Mouse (Mus musculus): Measurements from ENCODE around the gene Pcdh15. TPM values are rescaled to one million over a fixed set of nuclear protein-coding genes. Genes with fewer than 3 reads are reported as not detected.

Pcdh15 gene
- polyA plus RNA-seq, 1 experiment, result not detected

DNA sequence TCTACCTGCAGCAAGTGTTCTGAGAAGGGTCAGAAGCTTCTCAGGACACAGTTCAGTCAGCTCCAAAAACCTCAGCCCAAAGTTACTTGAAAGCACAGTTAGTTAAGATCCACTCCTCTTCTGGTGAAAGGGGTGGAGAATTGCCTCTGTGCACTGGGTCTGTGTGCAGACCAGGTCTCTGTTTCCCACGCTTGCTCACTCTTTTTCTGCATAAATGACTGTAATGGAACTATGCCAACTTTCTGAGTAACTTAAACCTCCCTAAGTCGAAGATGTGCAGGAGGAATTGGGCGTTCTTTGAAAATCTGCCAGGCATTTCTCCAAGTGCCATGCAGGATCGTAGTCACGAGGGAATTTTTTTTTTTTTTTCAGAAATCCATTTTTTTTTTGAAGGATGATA, 830.6 kb downstream of the Pcdh15 start:
- no peak overlapping the region for H3K4me3 ChIP-seq (ENCODE audit: insufficient read depth, low read depth, low read length)
- no peaks in the 10 kb centered on the region for H3K4me1 ChIP-seq (ENCODE audit: control insufficient read depth, insufficient read depth, insufficient read length, low read length)
- no peak overlapping the region for H3K27ac ChIP-seq (replicated peaks; ENCODE audit: low read depth, low read length)

GRCm38 (mm10) chr10:73931185-73931584, 832.0 kb downstream of the Pcdh15 start:
- no peaks in the 10 kb centered on the region for H3K4me1 ChIP-seq (ENCODE audit: control insufficient read depth, insufficient read depth, insufficient read length, low read length)
- no peak overlapping the region for H3K4me3 ChIP-seq (ENCODE audit: insufficient read depth, low read depth, low read length)
- H3K27ac ChIP-seq (replicated peaks; ENCODE audit: low read depth, low read length), result no peak overlapping the region

DNA sequence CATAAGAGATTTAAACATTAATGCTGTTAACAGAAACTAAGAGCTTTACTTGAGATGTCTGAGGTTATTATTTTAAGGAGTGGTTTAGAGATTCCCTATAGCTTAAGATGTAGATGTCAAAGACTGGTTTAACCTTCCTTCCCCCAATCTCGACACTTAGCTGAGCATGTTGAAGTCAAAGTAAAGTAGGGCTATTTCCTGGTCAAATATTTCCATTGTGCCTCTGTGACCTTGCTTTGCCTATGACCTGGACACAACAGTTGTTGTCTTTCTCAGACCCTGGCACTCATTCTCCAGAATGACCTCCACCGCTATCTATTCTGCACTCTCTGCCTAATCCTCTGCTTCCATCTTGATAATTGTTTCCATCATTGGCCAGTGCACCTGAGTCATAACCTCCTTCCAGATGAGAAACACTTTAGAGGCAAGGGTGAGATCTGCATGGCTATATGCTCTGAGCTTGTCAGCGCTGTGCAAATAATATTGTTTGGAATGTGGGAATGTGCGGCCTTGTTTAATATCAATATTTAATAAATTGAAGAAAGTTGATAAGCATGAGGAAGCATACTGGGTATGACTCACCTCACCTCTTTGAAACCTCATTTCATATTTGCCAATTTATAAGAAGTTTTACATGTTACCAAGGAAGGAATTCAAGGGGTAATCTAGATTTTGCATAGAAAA, 833.0 kb downstream of the Pcdh15 start:
- H3K4me1 ChIP-seq (ENCODE audit: control insufficient read depth, insufficient read depth, insufficient read length, low read length), result no peaks in the 10 kb centered on the region
- no peak overlapping the region for H3K4me3 ChIP-seq (ENCODE audit: insufficient read depth, low read depth, low read length)
- no peak overlapping the region for H3K27ac ChIP-seq (replicated peaks; ENCODE audit: low read depth, low read length)

- Histone ChIP-seq H3K4me3 (ENCODE audit: insufficient read depth, low read depth, low read length) (no peak overlapping the region), H3K4me1 (ENCODE audit: control insufficient read depth, insufficient read depth, insufficient read length, low read length) (no peaks in the 10 kb centered on the region), H3K27ac (replicated peaks; ENCODE audit: low read depth, low read length) (no peak overlapping the region)
Observed at GRCm38 (mm10) chr10:73936121-73936520, 837.0 kb downstream of the Pcdh15 start.

GRCm38 (mm10) chr10:73938989-73939388, 839.8 kb downstream of the Pcdh15 start:
- Histone ChIP-seq H3K4me1 (ENCODE audit: control insufficient read depth, insufficient read depth, insufficient read length, low read length) (no peaks in the 10 kb centered on the region), H3K27ac (replicated peaks; ENCODE audit: low read depth, low read length) (no peak overlapping the region), H3K4me3 (ENCODE audit: insufficient read depth, low read depth, low read length) (no peak overlapping the region)

GRCm38 (mm10) chr10:73947799-73948198, 848.7 kb downstream of the Pcdh15 start:
- H3K27ac ChIP-seq (replicated peaks; ENCODE audit: low read depth, low read length), result no peak overlapping the region

GRCm38 (mm10) chr10:73953362-73953761, 854.2 kb downstream of the Pcdh15 start:
- no peak overlapping the region for H3K27ac ChIP-seq (replicated peaks; ENCODE audit: low read depth, low read length)
- H3K4me1 ChIP-seq (ENCODE audit: control insufficient read depth, insufficient read depth, insufficient read length, low read length), result no peaks in the 10 kb centered on the region
- no peak overlapping the region for H3K4me3 ChIP-seq (ENCODE audit: insufficient read depth, low read depth, low read length)

More at GRCm38 (mm10) chr10:73947799-73948198, 848.7 kb downstream of the Pcdh15 start:
- H3K4me3 ChIP-seq (ENCODE audit: insufficient read depth, low read depth, low read length), result no peak overlapping the region
- H3K4me1 ChIP-seq (ENCODE audit: control insufficient read depth, insufficient read depth, insufficient read length, low read length), result no peaks in the 10 kb centered on the region

GRCm38 (mm10) chr10:73984057-73984456, 884.9 kb downstream of the Pcdh15 start:
- no peak overlapping the region for H3K4me3 ChIP-seq (ENCODE audit: insufficient read depth, low read depth, low read length)
- no peaks in the 10 kb centered on the region for H3K4me1 ChIP-seq (ENCODE audit: control insufficient read depth, insufficient read depth, insufficient read length, low read length)
- H3K27ac ChIP-seq (replicated peaks; ENCODE audit: low read depth, low read length), result no peak overlapping the region

- H3K4me1 ChIP-seq (ENCODE audit: control insufficient read depth, insufficient read depth, insufficient read length, low read length), result no peaks in the 10 kb centered on the region
- no peak overlapping the region for H3K27ac ChIP-seq (replicated peaks; ENCODE audit: low read depth, low read length)
- H3K4me3 ChIP-seq (ENCODE audit: insufficient read depth, low read depth, low read length), result no peak overlapping the region
Observed at GRCm38 (mm10) chr10:74008836-74009235, 909.7 kb downstream of the Pcdh15 start.

- no peaks in the 10 kb centered on the region for H3K4me1 ChIP-seq (ENCODE audit: control insufficient read depth, insufficient read depth, insufficient read length, low read length)
- no peak overlapping the region for H3K27ac ChIP-seq (replicated peaks; ENCODE audit: low read depth, low read length)
- H3K4me3 ChIP-seq (ENCODE audit: insufficient read depth, low read depth, low read length), result no peak overlapping the region
Observed at GRCm38 (mm10) chr10:74023091-74023490, 923.9 kb downstream of the Pcdh15 start.

DNA sequence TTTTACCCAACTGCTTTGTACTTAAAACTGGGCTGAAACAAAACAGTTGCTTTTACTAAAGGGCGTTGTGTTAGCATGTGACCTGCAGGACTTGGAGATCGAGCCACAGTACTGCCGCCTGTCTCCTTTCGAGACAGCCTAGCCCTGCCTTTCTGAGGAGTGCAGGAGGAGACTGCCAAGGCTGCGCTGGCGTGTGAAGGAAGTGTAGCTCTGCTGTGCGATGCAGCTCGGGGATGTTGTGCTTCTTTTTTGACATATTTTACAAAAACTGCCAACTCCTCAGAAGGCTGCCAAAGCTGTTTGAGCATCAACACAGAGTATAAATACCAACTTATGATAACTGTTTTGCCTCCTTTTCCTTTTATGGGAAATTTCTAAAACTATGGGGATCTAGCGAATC, 953.9 kb downstream of the Pcdh15 start:
- H3K4me1 ChIP-seq (ENCODE audit: control insufficient read depth, insufficient read depth, insufficient read length, low read length), result no peaks in the 10 kb centered on the region
- H3K4me3 ChIP-seq (ENCODE audit: insufficient read depth, low read depth, low read length), result no peak overlapping the region
- H3K27ac ChIP-seq (replicated peaks; ENCODE audit: low read depth, low read length), result no peak overlapping the region

DNA sequence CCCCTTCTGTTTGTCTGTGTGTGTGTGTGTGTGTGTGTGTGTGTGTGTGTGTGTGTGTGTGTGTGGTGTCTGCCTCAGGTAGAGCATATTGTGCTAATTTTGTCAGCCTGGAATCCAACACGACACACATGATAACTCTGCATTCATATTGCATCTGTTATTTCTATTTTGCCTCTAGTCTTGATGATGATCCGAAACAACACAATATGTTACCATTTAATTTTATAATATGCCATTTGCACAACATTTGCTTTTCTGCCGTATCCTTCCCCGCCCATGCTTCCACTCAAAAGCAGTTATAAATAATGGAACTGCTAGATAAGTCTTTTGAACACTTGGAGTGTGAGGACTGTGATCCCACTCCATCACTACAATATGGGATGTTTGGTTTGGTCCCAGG, 987.5 kb downstream of the Pcdh15 start:
- no peak overlapping the region for H3K4me3 ChIP-seq (ENCODE audit: insufficient read depth, low read depth, low read length)
- H3K4me1 ChIP-seq (ENCODE audit: control insufficient read depth, insufficient read depth, insufficient read length, low read length), result no peaks in the 10 kb centered on the region
- H3K27ac ChIP-seq (replicated peaks; ENCODE audit: low read depth, low read length), result no peak overlapping the region

GRCm38 (mm10) chr10:74098296-74098695, 999.2 kb downstream of the Pcdh15 start:
- no peaks in the 10 kb centered on the region for H3K4me1 ChIP-seq (ENCODE audit: control insufficient read depth, insufficient read depth, insufficient read length, low read length)
- H3K4me3 ChIP-seq (ENCODE audit: insufficient read depth, low read depth, low read length), result no peak overlapping the region
- H3K27ac ChIP-seq (replicated peaks; ENCODE audit: low read depth, low read length), result no peak overlapping the region

DNA sequence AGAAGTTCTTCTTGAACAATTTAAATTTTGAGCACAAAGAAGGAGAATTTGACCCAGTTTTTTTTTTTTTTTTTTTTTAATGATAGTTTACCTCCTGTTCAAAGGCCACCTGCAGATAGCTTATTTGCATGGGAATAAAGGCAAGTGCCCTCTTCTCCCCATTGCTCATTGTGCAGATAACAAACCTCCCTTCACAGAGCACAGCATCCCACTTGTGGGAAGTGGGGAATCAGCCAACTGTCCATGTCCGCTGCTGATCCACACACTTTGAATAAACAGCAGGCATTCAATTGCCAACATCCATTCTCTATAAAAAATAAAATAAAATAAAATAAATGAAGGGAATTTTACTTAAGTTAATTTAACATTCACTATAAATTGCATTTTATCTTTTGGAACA, 1015.0 kb downstream of the Pcdh15 start:
- Histone ChIP-seq H3K4me3 (ENCODE audit: insufficient read depth, low read depth, low read length) (no peak overlapping the region), H3K4me1 (ENCODE audit: control insufficient read depth, insufficient read depth, insufficient read length, low read length) (no peaks in the 10 kb centered on the region), H3K27ac (replicated peaks; ENCODE audit: low read depth, low read length) (no peak overlapping the region)

DNA sequence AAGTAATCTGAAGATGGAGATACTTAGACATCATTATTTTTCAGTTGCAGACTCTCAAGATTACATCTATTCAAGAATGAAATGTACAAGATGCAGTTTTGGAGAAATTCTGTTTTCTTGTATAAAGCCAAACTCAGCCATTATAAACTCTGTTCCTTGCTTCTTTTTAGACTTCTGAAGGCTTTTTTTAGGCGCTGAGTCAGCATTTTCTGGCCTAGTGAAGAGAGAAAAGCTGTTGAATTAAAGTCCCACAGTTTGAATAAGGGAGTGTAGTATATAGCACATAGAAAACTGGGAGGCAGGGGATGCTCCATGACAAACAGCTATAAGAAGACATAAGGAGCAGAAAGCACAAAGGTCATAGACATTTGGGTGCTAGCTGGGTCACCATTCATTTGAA, 1017.7 kb downstream of the Pcdh15 start:
- no peak overlapping the region for H3K4me3 ChIP-seq (ENCODE audit: insufficient read depth, low read depth, low read length)
- H3K4me1 ChIP-seq (ENCODE audit: control insufficient read depth, insufficient read depth, insufficient read length, low read length), result no peaks in the 10 kb centered on the region
- no peak overlapping the region for H3K27ac ChIP-seq (replicated peaks; ENCODE audit: low read depth, low read length)

GRCm38 (mm10) chr10:74123421-74123820, 1024.3 kb downstream of the Pcdh15 start:
- H3K27ac ChIP-seq (replicated peaks; ENCODE audit: low read depth, low read length), result no peak overlapping the region
- H3K4me3 ChIP-seq (ENCODE audit: insufficient read depth, low read depth, low read length), result no peak overlapping the region
- H3K4me1 ChIP-seq (ENCODE audit: control insufficient read depth, insufficient read depth, insufficient read length, low read length), result no peaks in the 10 kb centered on the region
